Mouse (Mus musculus): Measurements from ENCODE around the gene Snapc3. TPM values are rescaled to one million over a fixed set of nuclear protein-coding genes. Genes with fewer than 3 reads are reported as not detected.
"Not testable (repeated sequence)": the region's sequence is repeated elsewhere in the genome, so short reads cannot be mapped to it uniquely, and the experiment has no call there.

Snapc3 gene
- polyA plus RNA-seq, 1 experiment from 2014 or later, result 31.1 TPM

DNA sequence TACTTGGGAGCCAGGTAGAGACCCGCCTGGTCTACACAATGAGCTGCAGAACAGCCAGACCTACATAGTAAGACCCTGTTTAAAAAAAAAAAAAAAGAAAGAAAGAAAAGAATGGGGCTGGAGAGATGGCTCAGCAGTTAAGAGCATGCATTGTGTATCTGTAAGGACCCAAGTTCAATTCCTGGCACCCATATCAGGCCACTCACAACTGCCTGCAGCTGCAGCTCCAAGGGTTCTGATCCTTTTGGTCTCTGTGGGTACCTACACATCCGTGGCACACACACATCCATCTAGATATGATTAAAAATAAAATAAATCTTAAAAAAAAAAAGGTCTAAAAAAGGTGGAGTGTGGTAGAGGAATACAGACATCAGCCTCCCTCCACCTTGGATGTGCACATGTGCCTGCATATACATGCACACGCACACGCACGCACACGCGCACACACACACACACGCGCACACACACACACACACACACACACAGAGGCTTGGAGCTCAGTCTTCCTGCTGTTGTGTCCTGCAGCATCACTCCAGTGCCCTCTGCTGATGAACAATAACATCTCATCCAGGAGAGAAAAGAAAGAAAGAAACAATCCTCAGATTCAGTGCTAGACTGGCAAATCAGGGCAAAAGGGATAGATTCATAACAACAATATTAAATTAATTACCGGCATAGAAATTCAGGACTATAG, 97.6 kb downstream of the Snapc3 start:
- WGBS, result 83% methylated on average over 10 of the region's 10 CpGs
- Histone ChIP-seq H3K4me1 (replicated peaks; ENCODE audit: control insufficient read depth, insufficient read depth, low read length) (no peaks in the 10 kb centered on the region), H3K27me3 (replicated peaks; ENCODE audit: control insufficient read depth, insufficient read depth, low read length) (no peaks in the 10 kb centered on the region; the same call in 1 of the 2 replicates), H3K9me3 (ENCODE audit: control insufficient read depth, low read length) (no peaks in the 10 kb centered on the region), H3K36me3 (ENCODE audit: control insufficient read depth, insufficient read depth, low read length) (no peaks in the 10 kb centered on the region), H3K4me3 (ENCODE audit: low read depth, low read length) (no peak overlapping the region), H3K9ac (ENCODE audit: low read depth, low read length) (no peak overlapping the region), H3K4me2 (no peak overlapping the region), H3K27ac (ENCODE audit: low read depth, low read length) (no peak overlapping the region)
- DNase-seq (ENCODE audit: low spot score), result no peak
- ATAC-seq (replicated peaks; ENCODE audit: low FRiP score), result no peak

DNA sequence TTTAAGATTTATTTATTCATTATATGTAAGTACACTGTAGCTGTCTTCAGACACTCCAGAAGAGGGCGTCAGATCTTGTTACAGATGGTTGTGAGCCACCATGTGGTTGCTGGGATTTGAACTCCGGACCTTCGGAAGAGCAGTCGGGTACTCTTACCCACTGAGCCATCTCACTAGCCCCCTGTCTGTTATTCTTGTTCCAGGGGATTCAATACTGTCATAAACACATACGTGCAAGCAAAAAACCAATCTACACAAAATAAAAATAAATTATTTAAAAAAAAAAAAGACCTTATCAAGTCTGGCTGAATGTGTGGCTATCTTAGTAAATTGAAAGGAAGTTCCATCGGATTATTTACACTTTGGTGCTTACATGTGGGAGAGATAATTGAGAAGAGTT, 98.6 kb downstream of the Snapc3 start:
- H3K27ac ChIP-seq (ENCODE audit: low read depth, low read length); H3K4me3 ChIP-seq (ENCODE audit: low read depth, low read length); H3K9ac ChIP-seq (ENCODE audit: low read depth, low read length); H3K36me3 ChIP-seq (ENCODE audit: control insufficient read depth, insufficient read depth, low read length); H3K4me1 ChIP-seq (replicated peaks; ENCODE audit: control insufficient read depth, insufficient read depth, low read length); ATAC-seq (replicated peaks; ENCODE audit: low FRiP score); DNase-seq (ENCODE audit: low spot score); H3K27me3 ChIP-seq (replicated peaks; ENCODE audit: control insufficient read depth, insufficient read depth, low read length); H3K4me2 ChIP-seq; H3K9me3 ChIP-seq (ENCODE audit: control insufficient read depth, low read length): not testable (repeated sequence)
- 93% methylated on average over 5 of the region's 6 CpGs for WGBS

Other genes starting within 250 kb of the Snapc3 start
- gene Ttc39b, start 93.5 kb upstream of the Snapc3 start, polyA plus RNA-seq (2014; fragmentation: Nextera tagmentation; extraction: Ambion mirVana), result 5.1 and 5.6 TPM in 2 replicates
- 120 and 125 TPM in 2 replicates for gene Psip1, start 68.7 kb downstream of the Snapc3 start, polyA plus RNA-seq (2014; fragmentation: Nextera tagmentation; extraction: Ambion mirVana)
- 3.9 and 4.2 TPM in 2 replicates for gene Ccdc171, start 107.8 kb downstream of the Snapc3 start, polyA plus RNA-seq (2014; fragmentation: Nextera tagmentation; extraction: Ambion mirVana)